Mouse (Mus musculus) left cerebral cortex, postnatal 10 days (tissue): ENCODE results near the gene Sez6. TPM values are rescaled to one million over a fixed set of nuclear protein-coding genes. Genes with fewer than 3 reads are reported as not detected.

Source experiments
- DNase-seq, 2 experiments: peaks; one replicate each; pipeline ENCODE4 v3.0.0; 2021 to 2022; ENCODE audit warnings: low spot score in 2 of 2, mixed read lengths in 1 of 2; ENCODE audit errors: extremely low spot score in 1 of 2
- intact Hi-C: fragments of 180-260 bp; cut with DNase I; formaldehyde crosslinking; loops from one replicate; pipeline ENCODE4 v1.15.1; 2025
- total RNA-seq, 2 experiments: library from RNA; stranded (reverse); gene quantifications; 2 replicates each; pipeline ENCODE4 v1.2.3; 2021

The Sez6 gene
- total RNA-seq, 2 experiments from 2014 or later = 226 to 231 TPM

- no peak for DNase-seq
- intact Hi-C loops = loop anchor here (5.0 kb wide), 2 partner anchors 33 to 47 kb away; no protein-coding TSS in a partner anchor
Observed at GRCm38 (mm10) chr11:77934111-77934521, 3.5 kb downstream of the Sez6 start.

GRCm38 (mm10) chr11:77934568-77935311 is 4.1 kb downstream of the Sez6 start:
- intact Hi-C loops = loop anchor here (5.0 kb wide), 2 partner anchors 33 to 47 kb away; no protein-coding TSS in a partner anchor
- no peak for DNase-seq

DNA sequence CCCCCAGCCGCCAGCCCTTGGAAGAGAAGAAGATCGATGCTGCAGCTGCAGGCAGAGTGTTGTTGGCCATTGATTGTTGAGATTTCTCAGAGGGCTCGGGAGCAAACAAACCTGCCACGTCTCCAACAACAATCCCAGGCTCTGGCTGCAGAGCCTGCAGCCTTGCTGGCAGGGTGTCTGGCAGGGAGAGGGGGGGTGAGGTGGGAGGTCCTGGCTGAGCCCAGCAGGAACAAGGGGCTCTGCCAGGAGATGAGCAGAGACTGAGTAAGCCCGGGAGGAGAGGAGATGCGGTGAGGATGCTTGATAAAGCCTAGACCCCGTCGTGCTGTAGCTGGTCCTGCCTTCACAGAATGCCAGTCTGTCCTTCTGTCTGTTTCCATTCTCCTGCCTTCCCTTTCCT is 6.2 kb downstream of the Sez6 start:
- intact Hi-C loops = no loop called here
- no peak for DNase-seq

GRCm38 (mm10) chr11:77937649-77938410 is 7.2 kb downstream of the Sez6 start:
- DNase-seq = no peak
- intact Hi-C loops = no loop called here

GRCm38 (mm10) chr11:77942230-77942629 is 11.6 kb downstream of the Sez6 start:
- DNase-seq = no peak
- intact Hi-C loops = no loop called here

DNA sequence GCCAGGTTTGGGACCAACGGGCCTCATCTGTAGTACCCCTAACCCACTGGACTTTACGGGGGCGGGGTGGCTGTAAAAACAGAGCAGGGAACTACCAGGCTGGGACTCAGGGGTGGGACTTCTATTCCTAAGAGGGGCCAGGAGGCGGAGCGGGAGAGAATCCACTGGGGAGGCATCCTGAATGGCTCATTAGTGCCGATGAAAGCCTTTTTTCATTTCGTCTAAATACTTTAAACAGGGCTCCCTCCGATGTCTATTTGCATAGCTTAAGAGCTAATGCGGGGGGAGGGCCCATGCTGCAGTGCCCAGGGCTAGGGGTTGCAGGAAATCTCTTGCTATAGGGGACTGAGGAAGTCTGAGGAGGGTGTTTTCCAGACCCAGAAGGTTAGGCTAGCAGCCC is 17.3 kb downstream of the Sez6 start:
- no peak for DNase-seq
- intact Hi-C loops = no loop called here

- intact Hi-C loops = no loop called here
- DNase-seq = no peak
Observed at GRCm38 (mm10) chr11:77950125-77950685, 19.6 kb downstream of the Sez6 start.

DNA sequence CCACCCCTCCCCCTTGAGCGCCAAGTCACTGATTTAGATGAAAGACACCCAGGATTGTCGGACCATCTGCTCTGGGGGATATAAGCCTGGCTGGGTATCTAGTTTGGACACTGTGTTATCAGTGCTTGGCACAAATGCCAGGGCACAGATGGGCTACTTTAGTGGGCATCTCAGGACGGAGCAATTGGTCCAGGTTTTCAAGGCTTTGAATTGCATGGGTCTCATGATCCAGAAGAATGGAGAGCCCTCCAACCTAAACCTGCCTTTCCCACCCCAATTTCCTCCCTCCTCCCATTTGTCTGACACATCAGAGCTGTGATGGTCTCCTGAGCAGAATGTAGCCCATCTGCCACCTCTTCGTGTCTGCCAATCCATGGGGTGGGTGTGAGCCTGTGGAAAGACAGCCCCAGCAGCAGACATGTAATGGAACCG is 20.2 kb downstream of the Sez6 start:
- intact Hi-C loops = no loop called here
- peak in 1 of 2 experiments; percentile 65 for DNase-seq

- intact Hi-C loops = no loop called here
- DNase-seq = no peak
Observed at GRCm38 (mm10) chr11:77953671-77954070, 23.1 kb downstream of the Sez6 start.

GRCm38 (mm10) chr11:77956428-77956827 is 25.8 kb downstream of the Sez6 start:
- intact Hi-C loops = no loop called here
- DNase-seq = no peak

DNA sequence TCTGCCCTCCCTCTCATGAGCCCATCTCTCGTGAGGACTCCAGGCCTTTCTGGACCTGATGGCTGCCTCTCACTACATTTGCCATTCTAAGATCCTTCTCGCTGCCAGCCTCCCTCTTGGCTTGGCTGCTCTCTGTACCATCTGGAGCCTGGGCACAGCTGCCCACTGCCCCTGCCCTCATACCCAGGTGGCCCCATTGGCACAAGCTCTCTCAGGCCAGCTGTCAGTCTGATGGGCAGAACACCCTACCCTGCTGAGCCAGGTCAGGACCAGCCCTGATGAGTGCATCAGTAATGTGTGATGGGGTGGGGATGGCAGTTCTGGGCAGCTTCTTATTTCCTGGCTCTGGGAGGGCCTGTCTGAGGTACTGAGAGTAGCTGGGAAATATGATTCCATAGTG is 27.7 kb downstream of the Sez6 start:
- no peak for DNase-seq
- intact Hi-C loops = no loop called here

DNA sequence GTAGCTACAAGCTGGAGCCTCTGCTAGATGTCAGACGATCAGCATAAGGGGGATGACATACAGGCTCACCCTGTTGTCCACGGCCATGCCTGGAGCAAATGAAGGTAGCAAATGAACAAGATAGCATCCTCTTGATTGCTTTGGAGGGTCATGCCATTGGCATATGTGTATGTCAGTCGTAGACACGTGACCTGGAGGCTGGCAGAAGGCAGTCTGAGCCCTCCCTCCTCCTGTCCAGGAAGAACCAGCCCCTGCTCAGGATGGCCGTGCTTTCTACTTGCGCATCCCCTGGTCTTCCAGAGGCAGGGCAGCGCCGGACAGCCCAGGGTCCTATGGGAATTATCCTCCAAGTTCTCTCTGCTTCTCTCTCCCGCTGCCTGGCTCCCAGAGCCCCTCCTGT is 28.3 kb downstream of the Sez6 start:
- no peak for DNase-seq
- intact Hi-C loops = no loop called here

DNA sequence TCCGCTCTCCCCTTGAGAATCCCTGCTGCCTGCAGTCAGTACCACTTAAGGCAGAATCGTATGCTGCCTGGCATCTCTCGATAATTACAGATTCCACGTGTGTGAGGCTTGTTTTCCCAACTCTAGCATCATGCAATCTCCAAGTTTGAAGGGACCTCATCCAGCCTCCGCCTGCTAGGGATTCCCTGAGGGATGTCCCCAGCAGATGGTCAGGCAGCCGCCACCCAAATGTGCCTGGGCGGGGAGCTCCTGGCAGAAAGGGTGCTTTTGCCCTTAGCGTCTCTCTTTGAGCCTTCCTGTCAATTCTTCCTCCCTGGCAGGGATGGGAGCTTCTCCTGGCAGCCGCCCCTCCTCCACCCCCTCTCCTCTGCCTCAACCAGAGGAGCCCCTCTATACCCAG is 29.6 kb downstream of the Sez6 start:
- intact Hi-C loops = no loop called here
- DNase-seq = peak; percentile 65 to 70

GRCm38 (mm10) chr11:77960898-77961297 is 30.3 kb downstream of the Sez6 start:
- intact Hi-C loops = no loop called here
- no peak for DNase-seq

- intact Hi-C loops = no loop called here
- DNase-seq = no peak
Observed at GRCm38 (mm10) chr11:77962946-77963345, 32.3 kb downstream of the Sez6 start.

DNA sequence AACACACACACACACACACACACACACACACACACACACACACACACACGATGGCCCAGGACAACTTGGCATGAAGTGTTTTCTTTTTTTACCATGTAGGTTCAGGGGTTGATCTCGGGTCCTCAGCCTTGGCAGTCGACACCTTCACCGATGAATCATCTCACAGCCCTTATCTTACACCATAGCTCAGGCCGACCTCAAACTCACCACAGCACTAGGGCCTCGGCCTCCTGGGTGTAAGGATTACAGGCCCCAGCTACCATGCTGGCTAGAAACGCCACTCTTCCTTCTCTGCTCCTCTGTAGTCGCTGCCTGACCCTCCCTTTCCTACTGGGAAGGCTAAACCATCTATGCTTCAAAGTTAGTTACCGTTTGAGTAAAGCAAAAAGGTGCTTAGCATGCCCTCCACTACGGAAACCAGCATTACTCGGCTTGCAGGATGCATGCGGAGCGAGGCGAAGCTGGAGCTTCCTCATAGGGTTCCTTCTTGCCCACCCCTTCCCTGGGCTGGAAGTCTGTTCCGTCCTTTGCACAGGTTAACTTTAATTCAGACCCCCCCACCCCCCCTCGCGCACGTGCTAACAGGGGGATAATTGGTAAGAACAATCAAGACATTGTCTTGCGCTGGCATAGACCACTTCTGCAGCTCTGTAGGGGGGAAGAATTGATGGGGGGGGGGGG is 34.0 kb downstream of the Sez6 start:
- DNase-seq = no peak
- intact Hi-C loops = loop anchor here (5.0 kb wide), 1 partner anchor 32 kb away; the partner anchor contains the start of gene Sez6

DNA sequence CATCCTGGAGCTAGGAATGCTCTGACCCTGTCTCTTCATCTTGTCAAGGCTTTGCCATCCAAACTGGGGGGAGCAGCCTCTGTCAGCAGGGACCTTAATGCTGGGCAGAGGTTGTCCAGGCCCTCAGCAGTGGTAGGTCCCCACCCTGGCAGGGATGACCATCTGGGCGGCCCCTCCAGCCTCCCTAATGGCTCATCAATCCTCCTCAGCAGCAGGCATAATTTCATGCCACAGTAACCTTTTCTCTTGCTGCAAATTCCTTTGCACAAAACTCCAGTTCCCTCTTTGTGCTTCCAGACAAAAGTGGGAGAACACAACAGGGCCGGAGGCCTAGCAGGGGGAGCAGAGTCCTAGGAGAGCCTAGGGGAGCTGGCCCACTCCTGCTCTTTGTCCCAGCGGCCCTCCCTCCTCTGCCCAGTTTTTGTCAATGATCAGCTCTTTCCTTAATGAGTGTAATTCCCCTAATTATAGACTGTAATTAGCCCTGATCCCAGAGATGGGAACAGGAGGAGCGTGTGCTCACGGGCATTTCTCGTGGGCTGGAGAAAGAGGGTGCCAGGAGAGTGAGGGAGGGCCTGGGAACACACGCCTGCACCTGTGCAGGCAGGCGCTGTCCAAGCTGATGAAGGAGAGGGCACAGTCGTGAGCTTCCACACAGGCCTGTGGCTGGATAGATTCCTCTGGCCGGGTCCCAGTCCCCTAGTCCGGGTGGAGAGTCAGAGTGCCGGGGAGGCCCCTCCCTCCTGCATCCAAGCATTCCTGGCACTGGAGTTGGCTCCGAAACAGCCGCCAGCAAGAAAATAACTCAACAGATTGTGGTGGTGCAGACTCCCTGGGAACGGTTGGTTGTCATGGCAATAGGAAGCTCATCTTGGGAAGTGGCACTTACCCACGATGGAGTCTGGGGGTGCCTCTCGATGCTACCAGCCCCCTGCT is 34.8 kb downstream of the Sez6 start:
- intact Hi-C loops = loop anchor here (2.0 to 5.0 kb wide), 2 partner anchors 33 to 139 kb away; partner anchors contain the start of gene Sez6
- DNase-seq = peak; percentile 78 to 91

- no peak for DNase-seq
- intact Hi-C loops = loop anchor here (2.0 to 5.0 kb wide), 2 partner anchors 34 to 139 kb away; partner anchors contain the start of gene Sez6
Observed at GRCm38 (mm10) chr11:77966037-77966391, 35.4 kb downstream of the Sez6 start.
